Mouse (Mus musculus) small intestine, adult 2 months (tissue): ENCODE results near the gene Ccdc191. TPM values are rescaled to one million over a fixed set of nuclear protein-coding genes. Genes with fewer than 3 reads are reported as not detected.

ENCODE experiments used
- H3K27ac ChIP-seq: fragments of 200-500 bp; 2 replicates; pipeline ENCODE4 v1.5.1; 2012; ENCODE audit warnings: low read depth, low read length, control low read depth, inconsistent platforms; ENCODE audit not compliant: insufficient read depth
- H3K27me3 ChIP-seq: fragments of 200-500 bp; 2 replicates; pipeline ENCODE4 v1.6.1; 2012; ENCODE audit warnings: mild to moderate bottlenecking, moderate library complexity, low read length, inconsistent platforms; ENCODE audit not compliant: control insufficient read depth, insufficient read depth
- H3K36me3 ChIP-seq: fragments of 200-500 bp; 2 replicates; pipeline ENCODE4 v1.6.1; 2012; ENCODE audit warnings: mild to moderate bottlenecking, low read length, control low read depth, inconsistent platforms; ENCODE audit not compliant: control insufficient read depth, insufficient read depth
- H3K4me1 ChIP-seq: fragments of 200-500 bp; 2 replicates; pipeline ENCODE4 v1.6.1; 2012; ENCODE audit warnings: low read length, inconsistent platforms, mixed read lengths; ENCODE audit not compliant: control insufficient read depth, insufficient read depth, insufficient read length
- H3K4me3 ChIP-seq: fragments of 200-500 bp; 2 replicates; pipeline ENCODE4 v1.5.1; 2012; ENCODE audit warnings: low read depth, mild to moderate bottlenecking, control low read depth, inconsistent platforms, low read length, moderate library complexity
- CTCF ChIP-seq: fragments of 200-500 bp; IDR thresholded peaks from 2 replicates; pipeline ENCODE4 v1.5.1; 2012; ENCODE audit warnings: low read depth, mild to moderate bottlenecking, control low read depth, inconsistent platforms, low read length, moderate library complexity, mixed read lengths; ENCODE audit not compliant: insufficient replicate concordance, insufficient read length; ENCODE audit errors: extremely low read depth
- POLR2A ChIP-seq: fragments of 200-500 bp; IDR thresholded peaks from 2 replicates; pipeline ENCODE4 v1.6.1; 2012; ENCODE audit warnings: low read depth, mild to moderate bottlenecking, control low read depth, inconsistent platforms, low read length, moderate library complexity
- WGBS: fragments of 180-500 bp; shearing (Covaris S2); methylation state at CpG from one replicate; pipeline ENCODE4 v1.1.7; 2018; 5-methylcytosine and 5-hydroxymethylcytosine counted together
- polyA plus RNA-seq: library from polyadenylated mRNA; depleted of rRNA; stranded (reverse); fragments of >200 nt; gene quantifications from 2 replicates; pipeline ENCODE4 v1.2.3, GENCODE M21; 2012

The Ccdc191 gene
- polyA plus RNA-seq, 1 experiment: 0.76 TPM

DNA sequence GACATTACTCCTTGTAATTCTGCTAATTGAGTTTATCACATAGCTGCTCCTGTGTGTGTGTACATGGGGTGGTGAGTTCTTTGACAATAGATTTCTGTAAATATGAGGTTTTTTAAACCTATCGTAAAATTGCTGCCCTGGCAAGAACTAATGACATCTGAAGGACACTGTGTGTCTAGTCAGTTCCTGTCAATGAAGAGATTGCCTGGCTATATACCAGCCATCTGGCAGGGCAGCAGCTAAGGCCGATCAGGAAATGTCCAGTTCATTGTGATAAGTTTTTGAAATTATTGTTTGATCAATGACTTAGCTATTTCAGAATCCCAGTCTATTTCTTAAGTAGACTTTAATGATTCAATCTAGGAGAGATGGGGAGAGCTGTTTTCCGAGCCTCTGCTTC, 55.8 kb downstream of the Ccdc191 start:
- WGBS: 82% methylated on average over 3 of the region's 3 CpGs
- Histone ChIP-seq H3K4me3 (no peak overlapping the region), H3K4me1 (no peaks in the 10 kb centered on the region), H3K36me3 (no peaks in the 10 kb centered on the region), H3K27me3 (no peaks in the 10 kb centered on the region), H3K27ac (no peak overlapping the region)
- TF ChIP-seq CTCF (no peak), POLR2A (no peak)

DNA sequence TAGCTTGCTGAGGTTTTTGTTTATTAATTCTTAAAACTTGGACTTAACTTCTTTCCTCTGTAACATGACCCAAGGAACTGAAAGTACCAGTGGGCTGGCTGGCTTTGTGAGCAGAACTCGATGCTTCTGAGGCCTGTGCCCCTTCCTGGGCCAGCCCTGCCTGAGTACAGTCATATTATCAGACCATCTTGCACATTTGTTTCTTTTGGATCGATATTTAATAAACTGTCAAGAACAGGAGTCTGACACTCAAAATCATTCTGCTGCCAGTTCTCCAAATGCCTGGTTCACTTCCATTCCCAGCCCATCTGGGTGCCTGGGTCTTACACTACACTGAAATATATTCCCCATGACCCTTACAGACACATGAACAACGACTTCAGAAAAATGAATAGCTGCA, 56.3 kb downstream of the Ccdc191 start:
- Histone ChIP-seq H3K4me3 (no peak overlapping the region), H3K4me1 (no peaks in the 10 kb centered on the region), H3K27me3 (no peaks in the 10 kb centered on the region), H3K27ac (no peak overlapping the region), H3K36me3 (no peaks in the 10 kb centered on the region)
- WGBS: 76% methylated on average over 3 of the region's 3 CpGs
- no peak for TF ChIP-seq CTCF
- no peak for TF ChIP-seq POLR2A

DNA sequence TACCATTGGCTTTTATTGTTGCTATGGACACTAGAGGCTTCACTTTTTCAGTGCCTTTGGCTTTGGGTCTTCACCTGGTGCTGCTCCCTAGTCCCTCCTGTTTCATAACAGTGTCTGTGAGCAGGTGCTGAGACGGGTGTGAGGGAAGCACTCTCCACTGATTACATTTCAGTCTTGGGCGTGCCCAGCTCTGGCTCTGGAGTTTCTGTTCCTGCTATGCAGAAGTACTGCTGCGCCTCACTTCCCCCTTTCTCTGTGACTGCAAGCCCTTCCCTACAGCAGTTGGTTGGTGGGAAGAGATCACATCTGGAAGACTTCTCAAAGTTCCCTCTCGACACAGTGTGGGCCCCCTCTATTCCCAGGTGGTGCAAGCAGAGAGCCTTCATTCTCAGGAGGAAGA, 62.0 kb downstream of the Ccdc191 start:
- TF ChIP-seq POLR2A (no peak), CTCF (no peak)
- no peak overlapping the region for H3K4me3 ChIP-seq
- WGBS: 29% methylated on average over 4 of the region's 4 CpGs

DNA sequence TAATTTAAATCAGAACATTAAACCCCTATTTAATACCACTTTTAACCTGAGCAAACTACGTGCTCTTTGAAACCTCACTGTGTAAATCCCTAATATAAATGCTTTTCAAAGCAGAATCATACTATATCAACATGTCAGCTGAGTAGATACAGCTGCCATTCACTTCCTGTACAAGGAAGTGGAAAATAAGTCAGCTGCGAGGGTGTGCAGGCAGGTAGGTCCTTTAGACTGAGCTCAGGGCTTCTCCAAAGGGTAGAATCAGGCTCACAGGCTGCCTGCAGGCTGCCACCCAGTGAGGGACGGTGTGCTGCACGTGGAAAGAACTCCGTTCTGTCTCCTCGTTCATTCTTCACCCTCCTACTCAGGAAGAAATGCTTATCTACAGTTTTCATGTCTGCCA, 65.3 kb downstream of the Ccdc191 start:
- Histone ChIP-seq H3K27me3 (no peaks in the 10 kb centered on the region), H3K27ac (no peak overlapping the region), H3K36me3 (peaks cover 2% of the 10 kb centered on the region), H3K4me1 (no peaks in the 10 kb centered on the region), H3K4me3 (no peak overlapping the region)
- 67% methylated on average over 6 of the region's 6 CpGs for WGBS
- TF ChIP-seq CTCF: no peak
- TF ChIP-seq POLR2A: no peak

More for the DNA sequence above, 62.0 kb downstream of the Ccdc191 start:
- Histone ChIP-seq H3K27me3 (no peaks in the 10 kb centered on the region), H3K4me1 (no peaks in the 10 kb centered on the region), H3K36me3 (no peaks in the 10 kb centered on the region), H3K27ac (no peak overlapping the region)

DNA sequence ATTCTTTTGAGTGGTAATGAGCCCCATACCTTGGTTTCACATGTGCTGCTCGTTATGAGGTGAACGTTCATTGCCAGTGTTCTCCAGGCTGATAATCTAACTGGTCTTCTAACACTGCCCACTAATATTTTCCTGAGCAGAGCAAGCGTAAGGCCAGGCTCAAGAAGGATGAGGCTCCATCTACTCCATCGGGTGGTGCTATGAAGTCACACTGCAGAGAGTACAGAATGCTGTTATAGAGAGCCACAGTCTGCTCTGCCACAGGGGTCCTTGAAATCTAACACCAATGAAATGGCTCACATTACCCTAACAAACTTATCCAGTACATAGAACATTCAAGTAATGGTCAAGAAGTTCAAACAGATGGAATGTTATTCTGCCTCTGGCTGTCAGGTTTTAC, 68.4 kb downstream of the Ccdc191 start:
- 92% methylated on average over 4 of the region's 4 CpGs for WGBS
- Histone ChIP-seq H3K4me3 (no peak overlapping the region), H3K27ac (no peak overlapping the region), H3K4me1 (no peaks in the 10 kb centered on the region), H3K36me3 (peaks cover 8% of the 10 kb centered on the region), H3K27me3 (no peaks in the 10 kb centered on the region)
- TF ChIP-seq CTCF (no peak), POLR2A (no peak)

DNA sequence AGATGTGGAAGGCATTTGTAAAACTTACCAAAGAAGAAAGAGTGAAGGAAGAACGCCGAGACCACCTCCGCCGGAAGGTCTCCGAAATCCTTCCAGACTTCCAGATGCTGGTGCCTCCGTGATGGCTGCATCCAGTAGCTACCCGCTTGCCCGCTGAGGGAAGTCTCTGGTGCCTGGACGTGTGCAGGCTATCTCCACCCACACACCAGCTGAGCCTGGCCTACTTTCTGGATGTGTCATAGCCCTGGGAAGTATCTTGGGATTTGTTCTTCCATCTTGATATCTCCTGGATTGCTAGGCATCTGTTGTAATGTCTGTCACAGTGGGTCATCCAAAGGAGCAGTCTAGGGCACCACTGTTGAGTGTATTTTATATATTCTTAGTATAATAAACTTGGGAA, 73.7 kb downstream of the Ccdc191 start:
- Histone ChIP-seq H3K36me3 (peaks cover 25% of the 10 kb centered on the region), H3K27ac (no peak overlapping the region), H3K4me3 (no peak overlapping the region), H3K4me1 (no peaks in the 10 kb centered on the region), H3K27me3 (no peaks in the 10 kb centered on the region)
- no peak for TF ChIP-seq CTCF
- TF ChIP-seq POLR2A: no peak
- WGBS: 91% methylated on average over 9 of the region's 9 CpGs

- Histone ChIP-seq H3K27me3 (no peaks in the 10 kb centered on the region), H3K27ac (no peak overlapping the region), H3K36me3 (peaks cover 28% of the 10 kb centered on the region), H3K4me1 (no peaks in the 10 kb centered on the region), H3K4me3 (no peak overlapping the region)
- TF ChIP-seq POLR2A (no peak), CTCF (no peak)
- 88% methylated on average over 3 of the region's 3 CpGs for WGBS
Measured at GRCm38 (mm10) chr16:43963780-43964179, 74.2 kb downstream of the Ccdc191 start.

DNA sequence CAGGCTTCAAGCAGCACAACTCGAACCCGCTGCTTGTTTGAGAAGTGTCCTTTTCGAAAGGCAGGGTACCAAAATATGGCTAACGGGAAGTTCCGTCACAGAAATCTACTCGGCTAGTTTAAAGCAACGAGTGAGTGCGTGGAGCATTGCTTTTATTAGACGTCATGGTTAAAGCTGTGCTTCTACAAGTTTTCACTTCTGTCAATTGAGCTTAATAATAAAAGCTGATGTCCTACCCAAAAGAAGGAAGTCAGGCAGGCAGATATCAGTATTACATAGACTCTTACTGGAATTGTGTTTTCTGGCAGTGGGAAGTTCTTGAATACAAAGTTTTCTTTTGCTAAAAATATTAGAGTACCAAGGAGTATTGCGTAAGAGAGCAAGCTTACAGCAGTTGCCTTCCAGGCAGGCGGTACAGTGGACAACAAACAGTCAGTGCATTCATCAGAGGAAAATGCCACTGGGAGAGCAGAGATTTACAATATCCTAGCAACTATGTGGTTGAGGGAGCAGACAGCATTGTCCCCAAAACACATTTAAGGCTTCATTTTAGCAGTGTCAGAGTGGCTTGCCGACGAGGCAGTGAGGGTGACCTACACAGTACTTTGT, 76.3 kb downstream of the Ccdc191 start:
- H3K4me1 ChIP-seq: no peaks in the 10 kb centered on the region
- no peak overlapping the region for H3K4me3 ChIP-seq
- WGBS: 85% methylated on average over 13 of the region's 13 CpGs
- no peaks in the 10 kb centered on the region for H3K27me3 ChIP-seq
- no peak overlapping the region; the same call in 1 of the 2 replicates for H3K27ac ChIP-seq
- TF ChIP-seq POLR2A (no peak), CTCF (no peak)
- H3K36me3 ChIP-seq: peaks cover 37% of the 10 kb centered on the region
